Mouse (Mus musculus): ENCODE data around the gene Tnni2. TPM values are rescaled to one million over a fixed set of nuclear protein-coding genes. Genes with fewer than 3 reads are reported as not detected.

The Tnni2 gene
- polyA plus RNA-seq, 1 experiment from 2014 or later = 1.9 TPM

- WGBS = 81% methylated on average over 7 of the region's 7 CpGs
- Histone ChIP-seq H3K27me3 (no peaks in the 10 kb centered on the region), H3K27ac (no peak overlapping the region), H3K9ac (no peak overlapping the region), H3K4me2 (replicated peaks) (no peak overlapping the region), H3K9me3 (replicated peaks) (no peaks in the 10 kb centered on the region), H3K4me3 (no peak overlapping the region), H3K4me1 (peaks cover 23% of the 10 kb centered on the region), H3K36me3 (no peaks in the 10 kb centered on the region)
- no peak for ATAC-seq (ENCODE audit: low FRiP score)
These were observed 28.6 kb downstream of the Tnni2 start for GRCm38 (mm10) chr7:142470171-142470691.

DNA sequence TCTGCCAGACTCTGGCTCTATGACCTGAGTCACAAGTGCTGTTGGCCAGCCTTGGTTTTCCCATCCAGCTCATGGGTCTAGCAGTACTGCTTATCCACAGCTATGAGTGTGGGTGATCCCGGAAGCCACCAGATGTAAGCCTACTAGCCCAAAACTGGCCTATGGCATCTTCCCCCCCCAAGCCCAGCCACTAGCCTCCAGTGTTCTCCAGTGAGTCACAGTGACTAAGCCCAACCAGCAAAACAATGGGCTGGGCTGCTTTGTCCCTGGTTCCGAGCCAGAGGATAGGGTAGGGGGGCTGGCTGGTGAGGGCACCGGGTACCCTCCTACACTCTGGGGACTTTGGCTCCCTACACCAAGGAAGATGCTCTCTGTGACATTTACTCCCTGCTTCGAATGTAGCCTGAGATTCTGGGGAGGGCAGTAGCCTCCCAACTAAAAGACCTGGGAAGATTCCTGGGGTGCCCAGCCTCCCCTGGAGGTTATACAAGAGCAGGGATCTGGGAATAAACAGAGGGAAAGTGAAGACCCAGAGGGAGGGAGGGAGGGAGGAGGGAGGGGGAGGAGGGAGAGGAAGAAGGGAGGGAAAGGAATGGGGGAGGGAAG is 29.3 kb downstream of the Tnni2 start:
- 0 out of 2 replicates have a peak overlapping the region, but pooled peaks have one; percentile 57 for H3K27ac ChIP-seq

GRCm38 (mm10) chr7:142471414-142471861 is 29.8 kb downstream of the Tnni2 start:
- peak overlapping the region; percentile 38 for H3K9ac ChIP-seq
- WGBS = 36% methylated on average over 6 of the region's 6 CpGs
- peaks cover 29% of the 10 kb centered on the region for H3K4me1 ChIP-seq
- peak overlapping the region; percentile 57 for H3K27ac ChIP-seq
- no peak overlapping the region for H3K4me2 ChIP-seq (replicated peaks)
- no peak overlapping the region for H3K4me3 ChIP-seq
- H3K27me3 ChIP-seq = no peaks in the 10 kb centered on the region
- no peaks in the 10 kb centered on the region for H3K36me3 ChIP-seq
- no peaks in the 10 kb centered on the region for H3K9me3 ChIP-seq (replicated peaks)
- ATAC-seq (ENCODE audit: low FRiP score) = 0 out of 2 replicates have a peak, but pooled peaks have one; percentile 16

More for the DNA sequence above, 29.3 kb downstream of the Tnni2 start:
- Histone ChIP-seq H3K27me3 (no peaks in the 10 kb centered on the region), H3K36me3 (no peaks in the 10 kb centered on the region), H3K4me2 (replicated peaks) (no peak overlapping the region), H3K9me3 (replicated peaks) (no peaks in the 10 kb centered on the region), H3K4me1 (peaks cover 29% of the 10 kb centered on the region), H3K4me3 (no peak overlapping the region), H3K9ac (no peak overlapping the region)
- WGBS = 17% methylated on average over 4 of the region's 4 CpGs
- peak; percentile 47; the same call in 1 of the 2 replicates for ATAC-seq (ENCODE audit: low FRiP score)

DNA sequence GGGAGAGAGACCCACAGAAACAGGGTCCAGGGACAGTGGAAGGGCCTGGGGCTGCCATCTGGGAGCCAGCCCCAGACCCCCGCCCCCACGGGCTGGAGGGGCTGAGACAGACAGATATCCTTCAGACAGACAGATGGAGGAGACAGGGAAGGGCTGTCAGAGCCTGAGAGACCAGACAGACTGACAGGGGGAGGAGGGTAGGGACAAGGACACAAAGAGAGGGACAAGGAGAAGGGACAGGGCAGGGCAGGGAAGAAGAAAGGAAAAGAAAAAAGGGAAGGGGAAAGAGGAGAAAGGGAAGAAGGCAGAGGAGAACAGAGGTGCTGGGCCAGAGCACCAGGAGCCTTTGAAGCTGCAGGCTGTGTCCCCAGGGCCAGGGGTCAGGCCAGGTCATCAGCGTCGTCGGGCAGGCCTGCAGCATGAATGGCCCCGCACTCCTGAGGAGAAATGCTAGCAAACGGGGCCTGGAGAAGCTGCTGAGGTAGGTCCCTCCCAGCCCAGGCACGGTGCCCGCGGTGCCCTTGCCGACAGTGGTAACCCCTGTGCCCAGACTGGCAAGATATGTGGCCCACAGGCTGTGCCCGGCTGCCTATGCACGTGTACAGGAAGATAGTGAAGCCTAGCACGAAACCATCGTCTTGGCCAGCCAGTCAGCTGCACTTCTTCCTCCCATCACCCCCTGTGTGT is 30.4 kb downstream of the Tnni2 start:
- Histone ChIP-seq H3K4me3 (no peak overlapping the region), H3K4me2 (replicated peaks) (0 out of 2 replicates have a peak overlapping the region, but pooled peaks have one; percentile 11), H3K27ac (peak overlapping the region; percentile 57), H3K9ac (peak overlapping the region; percentile 38), H3K9me3 (replicated peaks) (no peaks in the 10 kb centered on the region), H3K27me3 (no peaks in the 10 kb centered on the region), H3K4me1 (peaks cover 29% of the 10 kb centered on the region), H3K36me3 (no peaks in the 10 kb centered on the region)
- 0 out of 2 replicates have a peak, but pooled peaks have one; percentile 19 for ATAC-seq (ENCODE audit: low FRiP score)
- 28% methylated on average over 15 of the region's 15 CpGs for WGBS

DNA sequence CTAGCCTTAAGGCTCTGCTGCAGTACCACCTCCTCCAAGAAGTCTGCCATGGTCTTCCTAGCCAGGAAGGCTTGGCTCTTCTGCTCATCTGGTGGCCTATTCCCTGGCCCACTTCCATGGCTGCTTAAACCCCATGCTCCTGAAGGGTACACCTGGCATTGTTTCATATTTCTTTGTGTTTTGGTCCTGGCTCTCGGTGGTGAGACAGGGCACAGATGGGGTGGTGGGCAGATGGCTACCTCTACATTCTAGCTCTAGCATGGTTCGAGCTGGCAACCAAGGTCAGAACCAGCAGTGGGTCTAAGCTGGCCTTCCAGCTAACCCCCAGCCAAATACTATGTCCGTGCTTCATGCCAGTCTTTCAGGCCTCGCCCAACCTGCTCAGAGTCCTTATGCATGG is 31.3 kb downstream of the Tnni2 start:
- WGBS = 89% methylated on average over 4 of the region's 4 CpGs
- Histone ChIP-seq H3K27ac (no peak overlapping the region), H3K4me2 (replicated peaks) (no peak overlapping the region), H3K4me3 (no peak overlapping the region), H3K27me3 (no peaks in the 10 kb centered on the region), H3K36me3 (no peaks in the 10 kb centered on the region), H3K9me3 (replicated peaks) (no peaks in the 10 kb centered on the region), H3K4me1 (peaks cover 29% of the 10 kb centered on the region), H3K9ac (no peak overlapping the region)
- no peak for ATAC-seq (ENCODE audit: low FRiP score)

DNA sequence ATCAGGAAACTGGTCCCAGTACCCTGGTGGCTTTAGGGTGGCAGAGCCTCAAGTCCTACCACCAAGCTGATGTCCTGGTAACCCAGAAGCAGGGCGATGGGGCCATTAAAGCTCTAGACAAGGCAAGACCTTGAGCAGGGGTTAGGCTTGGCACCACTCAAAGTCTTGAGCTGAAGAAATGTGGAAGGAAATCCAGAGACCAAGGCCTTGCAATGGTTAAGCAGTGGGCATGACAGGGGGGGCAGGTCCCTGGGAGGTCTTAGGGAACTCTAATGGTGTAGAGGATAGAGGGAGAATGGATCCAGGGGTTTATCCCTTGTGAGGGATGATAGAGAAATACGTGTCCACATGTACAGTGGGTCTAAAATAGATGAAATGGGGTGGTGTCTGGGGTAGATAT is 31.9 kb downstream of the Tnni2 start:
- H3K4me3 ChIP-seq = no peak overlapping the region
- no peak overlapping the region for H3K9ac ChIP-seq
- H3K4me2 ChIP-seq (replicated peaks) = no peak overlapping the region
- H3K9me3 ChIP-seq (replicated peaks) = no peaks in the 10 kb centered on the region
- no peaks in the 10 kb centered on the region for H3K27me3 ChIP-seq
- no peaks in the 10 kb centered on the region for H3K36me3 ChIP-seq
- WGBS = 90% methylated on average over 2 of the region's 2 CpGs
- no peak for ATAC-seq (ENCODE audit: low FRiP score)
- H3K4me1 ChIP-seq = peaks cover 29% of the 10 kb centered on the region
- no peak overlapping the region for H3K27ac ChIP-seq

DNA sequence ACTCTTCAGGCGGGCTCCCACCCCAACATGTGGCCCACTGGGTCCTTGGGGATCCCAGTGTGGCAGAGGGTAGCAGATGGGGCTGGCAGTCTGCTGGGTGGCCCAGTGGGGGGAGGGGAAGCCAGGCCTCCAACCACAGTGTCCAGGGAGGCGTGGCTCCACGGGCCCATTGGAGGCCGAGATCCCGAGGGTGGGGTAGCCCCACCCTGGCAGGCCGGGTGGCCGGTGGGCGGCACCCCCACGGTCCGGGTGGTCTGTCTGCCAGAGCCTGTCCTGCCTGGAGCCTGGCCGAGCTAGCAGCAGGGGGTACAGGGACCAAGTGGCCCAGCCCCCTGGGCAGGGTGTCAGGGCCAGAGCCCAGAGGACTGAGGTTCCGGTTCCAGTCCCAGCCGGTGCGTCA is 33.2 kb downstream of the Tnni2 start:
- Histone ChIP-seq H3K9me3 (replicated peaks) (no peaks in the 10 kb centered on the region), H3K4me1 (peaks cover 29% of the 10 kb centered on the region), H3K4me3 (no peak overlapping the region), H3K9ac (no peak overlapping the region), H3K36me3 (no peaks in the 10 kb centered on the region), H3K27me3 (no peaks in the 10 kb centered on the region), H3K4me2 (replicated peaks) (no peak overlapping the region), H3K27ac (no peak overlapping the region)
- peak; percentile 14; the same call in 1 of the 2 replicates for ATAC-seq (ENCODE audit: low FRiP score)
- 79% methylated on average over 14 of the region's 14 CpGs for WGBS

GRCm38 (mm10) chr7:142475641-142476040 is 34.0 kb downstream of the Tnni2 start:
- ATAC-seq (ENCODE audit: low FRiP score) = no peak
- H3K27ac ChIP-seq = no peak overlapping the region
- no peaks in the 10 kb centered on the region for H3K9me3 ChIP-seq (replicated peaks)
- no peak overlapping the region for H3K4me3 ChIP-seq
- no peaks in the 10 kb centered on the region for H3K27me3 ChIP-seq
- WGBS = 70% methylated on average over 7 of the region's 7 CpGs
- no peak overlapping the region for H3K9ac ChIP-seq
- H3K36me3 ChIP-seq = no peaks in the 10 kb centered on the region
- H3K4me2 ChIP-seq (replicated peaks) = no peak overlapping the region
- H3K4me1 ChIP-seq = peaks cover 29% of the 10 kb centered on the region

DNA sequence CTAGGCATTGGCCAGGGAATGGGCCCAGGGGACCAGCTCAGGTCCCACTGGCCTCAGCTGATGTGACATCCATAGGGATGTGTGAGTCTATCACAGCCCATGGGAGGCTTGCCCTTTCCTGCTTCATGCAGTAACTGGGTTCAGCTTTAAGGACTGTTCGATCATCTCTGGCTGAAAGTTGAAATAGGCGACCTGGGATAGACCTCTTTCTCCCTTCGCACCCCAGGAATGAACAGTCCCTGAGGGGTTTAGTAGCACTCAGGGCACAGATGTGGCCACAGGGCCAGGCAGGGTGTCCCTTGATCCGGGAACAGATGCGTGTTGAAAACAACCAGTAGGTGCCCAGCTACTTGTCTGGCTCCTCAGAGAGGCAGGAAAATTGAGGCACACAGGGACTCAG is 34.7 kb downstream of the Tnni2 start:
- Histone ChIP-seq H3K36me3 (no peaks in the 10 kb centered on the region), H3K4me1 (peaks cover 29% of the 10 kb centered on the region), H3K27me3 (no peaks in the 10 kb centered on the region), H3K4me3 (no peak overlapping the region), H3K9ac (no peak overlapping the region), H3K27ac (no peak overlapping the region), H3K4me2 (replicated peaks) (no peak overlapping the region), H3K9me3 (replicated peaks) (no peaks in the 10 kb centered on the region)
- WGBS = 84% methylated on average over 5 of the region's 5 CpGs
- ATAC-seq (ENCODE audit: low FRiP score) = no peak

- no peak overlapping the region for H3K27ac ChIP-seq
- 80% methylated on average over 13 of the region's 13 CpGs for WGBS
- ATAC-seq (ENCODE audit: low FRiP score) = no peak
These were observed 35.3 kb downstream of the Tnni2 start for GRCm38 (mm10) chr7:142476795-142477452.

DNA sequence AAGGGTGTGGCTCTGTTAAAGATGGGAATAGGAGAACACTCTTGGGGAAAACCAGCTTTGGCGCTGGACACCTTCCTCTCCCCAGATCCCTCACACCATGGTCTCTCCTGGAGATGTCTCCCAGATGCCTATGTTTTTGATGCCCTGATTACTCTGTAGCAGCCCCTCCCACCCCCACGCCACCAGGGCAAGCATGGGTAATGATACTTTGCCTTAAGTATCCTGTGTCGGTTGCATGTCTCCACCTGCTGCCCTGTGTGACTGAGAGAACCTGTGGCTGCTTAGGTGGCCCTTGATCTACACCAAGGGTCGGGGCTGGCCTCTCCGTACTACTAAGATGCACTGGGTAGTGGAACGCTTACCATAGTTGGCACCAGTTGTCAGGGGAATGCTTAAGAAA is 36.4 kb downstream of the Tnni2 start:
- Histone ChIP-seq H3K36me3 (no peaks in the 10 kb centered on the region), H3K27me3 (no peaks in the 10 kb centered on the region), H3K4me2 (replicated peaks) (no peak overlapping the region), H3K9me3 (replicated peaks) (no peaks in the 10 kb centered on the region), H3K4me3 (no peak overlapping the region), H3K27ac (no peak overlapping the region), H3K9ac (no peak overlapping the region), H3K4me1 (peaks cover 34% of the 10 kb centered on the region)
- no peak for ATAC-seq (ENCODE audit: low FRiP score)
- 91% methylated on average over 6 of the region's 6 CpGs for WGBS

More at GRCm38 (mm10) chr7:142476795-142477452, 35.3 kb downstream of the Tnni2 start:
- Histone ChIP-seq H3K4me1 (peaks cover 29% of the 10 kb centered on the region), H3K9me3 (replicated peaks) (no peaks in the 10 kb centered on the region), H3K4me3 (no peak overlapping the region), H3K9ac (no peak overlapping the region), H3K4me2 (replicated peaks) (no peak overlapping the region), H3K36me3 (no peaks in the 10 kb centered on the region), H3K27me3 (no peaks in the 10 kb centered on the region)

DNA sequence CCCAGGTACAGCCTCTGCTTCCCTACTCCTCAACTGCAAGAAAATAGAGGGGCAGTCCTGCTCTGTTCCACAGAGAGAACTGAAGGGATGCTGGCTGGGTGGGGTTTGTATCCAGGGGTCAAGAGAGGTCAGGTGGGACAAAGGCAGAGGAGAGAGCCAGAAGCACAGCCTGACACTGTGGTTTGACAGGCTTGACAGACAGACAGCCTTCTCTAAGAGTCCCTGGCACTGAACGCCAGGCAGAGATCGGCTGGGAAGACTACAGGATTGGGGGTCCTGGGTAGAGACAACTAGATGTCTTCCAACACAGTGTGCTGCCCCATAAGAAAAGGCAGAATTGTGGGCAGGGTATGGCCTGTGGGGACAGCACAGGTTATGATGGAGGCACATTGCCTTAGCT is 37.0 kb downstream of the Tnni2 start:
- Histone ChIP-seq H3K4me1 (peaks cover 40% of the 10 kb centered on the region), H3K27me3 (no peaks in the 10 kb centered on the region), H3K4me3 (no peak overlapping the region), H3K27ac (no peak overlapping the region), H3K9me3 (replicated peaks) (no peaks in the 10 kb centered on the region), H3K36me3 (no peaks in the 10 kb centered on the region), H3K9ac (no peak overlapping the region), H3K4me2 (replicated peaks) (no peak overlapping the region)
- WGBS = 50% methylated on average over 2 of the region's 2 CpGs
- no peak for ATAC-seq (ENCODE audit: low FRiP score)
